Mouse (Mus musculus): ENCODE measurements around the gene Auts2. TPM values are rescaled to one million over a fixed set of nuclear protein-coding genes. Genes with fewer than 3 reads are reported as not detected.

The Auts2 gene
- total and polyA plus RNA-seq, 2 experiments from 2014 or later: 35.2 to 57.5 TPM

DNA sequence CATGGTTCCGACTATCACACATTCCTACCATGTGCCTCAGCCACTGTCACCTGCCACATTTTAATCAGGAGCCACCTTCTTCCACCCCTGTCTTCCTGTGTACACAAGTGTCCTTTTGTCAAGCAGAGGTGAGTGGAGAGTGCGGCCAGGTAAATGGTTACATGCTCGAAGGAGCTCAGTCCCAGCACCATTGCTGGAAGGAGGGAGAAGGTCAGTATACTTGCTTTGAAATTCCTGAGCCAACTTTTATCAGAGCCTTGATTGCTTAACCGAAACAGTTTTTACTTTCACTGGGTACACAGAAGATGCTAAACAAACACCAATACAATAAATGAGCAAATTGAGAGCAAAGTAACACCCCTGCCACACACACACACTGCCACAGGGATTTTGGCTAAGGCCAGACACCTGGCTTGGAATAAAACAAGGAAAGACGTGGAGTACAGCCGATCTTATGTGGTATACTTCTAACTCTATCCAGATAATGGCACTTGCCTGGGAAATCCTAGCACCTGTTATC lies 953.1 kb downstream of the Auts2 start:
- 85% methylated on average over 6 of the region's 6 CpGs for WGBS

DNA sequence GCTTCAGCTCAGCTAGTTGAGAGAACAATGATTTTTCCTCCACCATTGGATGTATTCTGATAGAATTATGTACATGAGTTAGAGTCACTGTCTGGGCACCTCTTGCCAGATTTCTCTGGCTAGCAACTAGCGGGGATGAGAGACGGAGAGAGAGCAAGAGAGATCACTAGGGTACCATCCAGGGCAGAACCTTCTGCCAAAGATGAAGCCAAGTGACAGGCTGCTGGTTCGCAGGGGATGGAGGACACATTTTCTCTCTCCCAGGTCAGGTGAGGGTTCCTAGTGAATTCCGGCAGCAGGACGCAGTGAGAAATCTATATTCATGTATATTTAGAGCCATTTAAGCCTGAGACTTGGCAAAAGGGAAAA lies 956.8 kb downstream of the Auts2 start:
- DNase-seq (ENCODE audit: low spot score) (no peak), ATAC-seq (ENCODE audit: low FRiP score) (no peak)
- Histone ChIP-seq H3K9me3 (ENCODE audit: low read length) (no peaks in the 10 kb centered on the region), H3K27me3 (ENCODE audit: insufficient read depth, low read length) (no peaks in the 10 kb centered on the region), H3K9ac (replicated peaks; ENCODE audit: low read length, poor library complexity, severe bottlenecking) (no peak overlapping the region), H3K4me1 (ENCODE audit: insufficient read depth, low read length) (peaks cover 6% of the 10 kb centered on the region; the same call in 1 of the 2 replicates), H3K4me3 (ENCODE audit: low read depth, low read length) (no peak overlapping the region), H3K4me2 (ENCODE audit: low read depth, low read length, poor library complexity, severe bottlenecking) (no peak overlapping the region; the same call in 1 of the 2 replicates), H3K27ac (ENCODE audit: low read depth, low read length) (no peak overlapping the region), H3K36me3 (ENCODE audit: insufficient read depth, low read length) (no peaks in the 10 kb centered on the region)
- 65% methylated on average over 5 of the region's 5 CpGs for WGBS
- no peak for TF ChIP-seq CTCF (IDR thresholded peaks at IDR 0.05)

More for the DNA sequence above, 953.1 kb downstream of the Auts2 start:
- no peaks in the 10 kb centered on the region for H3K27me3 ChIP-seq (ENCODE audit: insufficient read depth, low read length)
- H3K4me3 ChIP-seq (ENCODE audit: low read depth, low read length): no peak overlapping the region
- no peak overlapping the region for H3K27ac ChIP-seq (ENCODE audit: low read depth, low read length)
- H3K9me3 ChIP-seq (ENCODE audit: low read length): no peaks in the 10 kb centered on the region
- H3K4me1 ChIP-seq (ENCODE audit: insufficient read depth, low read length): no peaks in the 10 kb centered on the region
- DNase-seq (ENCODE audit: low spot score) (no peak), ATAC-seq (ENCODE audit: low FRiP score) (no peak)
- no peak overlapping the region for H3K9ac ChIP-seq (replicated peaks; ENCODE audit: low read length, poor library complexity, severe bottlenecking)
- TF ChIP-seq CTCF (IDR thresholded peaks at IDR 0.05): no peak
- no peaks in the 10 kb centered on the region for H3K36me3 ChIP-seq (ENCODE audit: insufficient read depth, low read length)
- H3K4me2 ChIP-seq (ENCODE audit: low read depth, low read length, poor library complexity, severe bottlenecking): no peak overlapping the region

DNA sequence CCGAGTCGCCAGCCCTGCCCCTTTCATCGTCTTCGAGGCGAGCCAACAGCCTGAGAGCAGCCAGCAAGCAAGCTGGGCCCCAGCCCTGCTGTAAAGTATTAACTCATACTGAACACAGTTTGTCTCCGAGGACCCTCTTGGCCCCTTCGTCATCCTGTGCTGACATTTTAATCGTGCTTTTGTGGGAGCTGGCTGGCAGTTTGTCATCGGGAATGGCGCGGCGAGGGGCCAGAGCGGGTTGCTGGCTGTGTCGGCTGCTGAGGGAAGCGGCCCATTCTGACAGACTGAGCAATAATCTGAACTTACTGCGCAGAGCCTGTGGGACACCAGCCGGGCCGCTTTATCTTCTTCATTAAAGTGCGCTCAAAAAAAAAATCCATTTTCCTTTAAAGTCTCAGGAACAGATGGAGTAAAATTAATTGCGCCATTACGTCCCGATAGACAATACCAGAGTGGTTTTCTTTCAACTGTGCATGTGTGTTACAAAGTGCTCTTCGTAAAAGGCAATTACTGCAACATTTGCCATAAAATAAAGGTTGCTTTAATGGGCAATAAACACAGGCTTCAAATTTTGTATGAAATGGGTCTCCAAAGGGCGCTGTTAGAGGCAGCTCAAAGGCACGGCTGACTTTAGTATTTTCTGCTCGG lies 957.3 kb downstream of the Auts2 start:
- DNase-seq (ENCODE audit: low spot score): peak; percentile 89
- H3K4me3 ChIP-seq (ENCODE audit: low read depth, low read length): peak overlapping the region; percentile 5; the same call in 1 of the 2 replicates
- peak; percentile 65; the same call in 1 of the 2 replicates for ATAC-seq (ENCODE audit: low FRiP score)
- no peaks in the 10 kb centered on the region for H3K9me3 ChIP-seq (ENCODE audit: low read length)
- no peaks in the 10 kb centered on the region for H3K27me3 ChIP-seq (ENCODE audit: insufficient read depth, low read length)
- 0 out of 2 replicates have a peak overlapping the region, but pooled peaks have one; percentile 6 for H3K27ac ChIP-seq (ENCODE audit: low read depth, low read length)
- no peak for TF ChIP-seq CTCF (IDR thresholded peaks at IDR 0.05)
- H3K9ac ChIP-seq (replicated peaks; ENCODE audit: low read length, poor library complexity, severe bottlenecking): 0 out of 2 replicates have a peak overlapping the region, but pooled peaks have one; percentile 2
- peak overlapping the region; percentile 25; the same call in 1 of the 2 replicates for H3K4me2 ChIP-seq (ENCODE audit: low read depth, low read length, poor library complexity, severe bottlenecking)
- peaks cover 6% of the 10 kb centered on the region; the same call in 1 of the 2 replicates for H3K4me1 ChIP-seq (ENCODE audit: insufficient read depth, low read length)
- no peaks in the 10 kb centered on the region for H3K36me3 ChIP-seq (ENCODE audit: insufficient read depth, low read length)
- WGBS: 24% methylated on average over 26 of the region's 26 CpGs

DNA sequence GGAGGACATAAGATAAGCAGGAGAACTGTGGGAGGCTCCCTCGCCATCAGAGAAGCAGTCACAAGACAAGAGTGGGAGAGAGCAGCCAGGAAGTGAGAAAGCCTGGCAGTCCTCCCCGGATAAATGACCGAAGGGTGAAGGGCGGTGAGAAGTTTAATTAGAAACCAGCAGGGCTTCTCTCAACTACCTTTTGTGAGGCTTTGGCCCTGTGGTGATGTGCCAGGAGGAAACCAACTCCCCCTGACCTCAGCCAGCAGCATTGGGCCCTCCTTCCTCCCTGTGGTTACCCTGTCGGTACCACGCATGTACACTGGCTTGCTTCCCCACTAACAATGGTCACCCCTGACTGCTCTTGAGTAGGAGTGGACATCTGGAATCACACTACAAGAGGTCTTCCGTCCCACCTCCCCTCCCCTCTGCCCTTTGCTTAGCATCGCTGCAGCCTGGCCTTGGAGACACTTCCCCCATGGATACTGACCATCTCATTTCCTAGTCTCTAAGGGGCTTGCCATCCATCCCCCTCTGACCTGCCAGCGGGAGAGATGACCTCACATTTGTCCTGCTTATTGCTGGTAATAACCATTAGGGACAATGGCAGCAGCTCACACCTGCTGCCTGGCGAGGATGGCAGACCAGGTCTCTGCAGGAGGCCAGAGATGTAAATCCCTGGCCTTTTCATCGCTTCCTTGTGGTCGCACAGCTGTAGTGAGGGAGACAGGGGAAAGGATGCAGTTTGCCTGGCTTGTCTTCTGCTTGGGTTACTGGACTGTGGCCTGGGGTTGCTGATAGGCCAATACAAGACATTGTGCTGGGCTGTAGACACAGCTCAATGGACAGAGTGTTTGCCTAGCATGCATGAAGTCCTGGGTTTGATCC lies 958.6 kb downstream of the Auts2 start:
- no peaks in the 10 kb centered on the region for H3K36me3 ChIP-seq (ENCODE audit: insufficient read depth, low read length)
- no peak overlapping the region for H3K4me3 ChIP-seq (ENCODE audit: low read depth, low read length)
- H3K27me3 ChIP-seq (ENCODE audit: insufficient read depth, low read length): no peaks in the 10 kb centered on the region
- ATAC-seq (ENCODE audit: low FRiP score) (no peak), DNase-seq (ENCODE audit: low spot score) (peak; percentile 30)
- no peak overlapping the region for H3K27ac ChIP-seq (ENCODE audit: low read depth, low read length)
- H3K9ac ChIP-seq (replicated peaks; ENCODE audit: low read length, poor library complexity, severe bottlenecking): no peak overlapping the region
- peaks cover 6% of the 10 kb centered on the region; the same call in 1 of the 2 replicates for H3K4me1 ChIP-seq (ENCODE audit: insufficient read depth, low read length)
- TF ChIP-seq CTCF (IDR thresholded peaks at IDR 0.05): no peak
- no peaks in the 10 kb centered on the region for H3K9me3 ChIP-seq (ENCODE audit: low read length)
- H3K4me2 ChIP-seq (ENCODE audit: low read depth, low read length, poor library complexity, severe bottlenecking): no peak overlapping the region
- 42% methylated on average over 12 of the region's 12 CpGs for WGBS

DNA sequence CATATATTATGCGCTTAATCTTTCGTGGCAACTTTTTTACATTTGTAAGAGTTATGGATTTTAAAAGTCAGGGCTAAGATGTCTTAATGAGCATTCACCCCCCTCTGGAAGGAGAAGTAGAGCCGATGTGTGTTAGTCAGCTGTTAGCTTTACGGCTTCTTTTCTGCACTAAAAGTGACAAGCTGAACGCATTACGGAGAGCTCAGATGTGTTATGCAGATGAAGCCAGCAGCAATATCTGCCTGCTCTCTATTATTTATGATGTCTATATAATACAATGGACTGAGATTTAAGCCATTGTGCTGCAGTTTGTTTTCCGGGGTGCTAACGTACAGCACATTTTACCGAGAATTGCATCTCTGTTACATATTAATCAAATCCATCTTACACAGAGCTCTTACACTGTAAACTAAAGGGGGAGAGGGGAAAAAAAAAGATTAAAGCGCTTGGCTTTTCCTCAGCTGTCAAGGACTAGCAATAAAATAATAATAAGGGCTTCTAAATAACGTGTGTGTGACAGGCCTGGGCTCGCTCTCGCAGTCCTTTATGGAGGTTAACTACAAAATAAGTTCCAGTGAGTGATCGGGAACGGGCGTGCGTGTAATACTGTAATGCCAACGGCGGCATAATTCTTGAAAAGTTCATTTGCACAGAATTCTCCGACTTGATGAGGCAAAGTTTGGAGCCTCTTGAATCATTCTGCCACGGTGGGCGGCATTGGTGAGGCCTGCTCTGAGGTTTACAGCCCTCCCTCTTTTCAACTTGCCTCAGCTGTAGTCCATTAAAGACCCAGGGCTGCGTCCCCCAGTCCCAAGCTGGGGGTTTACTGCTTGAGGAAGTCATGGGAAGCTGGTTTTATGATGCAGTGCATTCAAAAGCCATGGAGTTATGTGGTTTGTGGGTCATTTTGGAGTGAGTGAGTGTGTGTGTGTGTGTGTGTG lies 961.8 kb downstream of the Auts2 start:
- Histone ChIP-seq H3K9ac (replicated peaks; ENCODE audit: low read length, poor library complexity, severe bottlenecking) (no peak overlapping the region), H3K27ac (ENCODE audit: low read depth, low read length) (no peak overlapping the region), H3K4me2 (ENCODE audit: low read depth, low read length, poor library complexity, severe bottlenecking) (no peak overlapping the region), H3K4me3 (ENCODE audit: low read depth, low read length) (no peak overlapping the region), H3K9me3 (ENCODE audit: low read length) (no peaks in the 10 kb centered on the region), H3K4me1 (ENCODE audit: insufficient read depth, low read length) (peaks cover 6% of the 10 kb centered on the region; the same call in 1 of the 2 replicates), H3K36me3 (ENCODE audit: insufficient read depth, low read length) (no peaks in the 10 kb centered on the region), H3K27me3 (ENCODE audit: insufficient read depth, low read length) (no peaks in the 10 kb centered on the region)
- DNase-seq (ENCODE audit: low spot score) (peak; percentile 32), ATAC-seq (ENCODE audit: low FRiP score) (no peak)
- TF ChIP-seq CTCF (IDR thresholded peaks at IDR 0.05): no peak
- 40% methylated on average over 23 of the region's 23 CpGs for WGBS

Measured in midbrain, postnatal 0 days (tissue).